Mouse (Mus musculus): Measurements from ENCODE around the gene Dbf4. TPM values are rescaled to one million over a fixed set of nuclear protein-coding genes. Genes with fewer than 3 reads are reported as not detected.

Dbf4 gene
- polyA plus RNA-seq, 1 experiment from 2014 or later, result 27.4 TPM

- Histone ChIP-seq H3K9me3 (replicated peaks) (no peaks in the 10 kb centered on the region), H3K4me1 (replicated peaks) (no peaks in the 10 kb centered on the region), H3K27me3 (peaks cover 13% of the 10 kb centered on the region), H3K4me3 (replicated peaks) (no peak overlapping the region), H3K27ac (replicated peaks) (no peak overlapping the region), H3K9ac (no peak overlapping the region), H3K36me3 (replicated peaks) (no peaks in the 10 kb centered on the region), H3K4me2 (no peak overlapping the region)
- no peak for ATAC-seq (ENCODE audit: insufficient read depth)
- WGBS (ENCODE audit: insufficient replicate concordance), result 23% methylated on average over 1 of the region's 1 CpGs
Observed at GRCm38 (mm10) chr5:8362361-8362760, 60.2 kb downstream of the Dbf4 start.

- Histone ChIP-seq H3K9me3 (replicated peaks) (no peaks in the 10 kb centered on the region), H3K27me3 (no peaks in the 10 kb centered on the region), H3K9ac (no peak overlapping the region), H3K4me3 (replicated peaks) (no peak overlapping the region), H3K4me1 (replicated peaks) (no peaks in the 10 kb centered on the region), H3K27ac (replicated peaks) (no peak overlapping the region), H3K36me3 (replicated peaks) (no peaks in the 10 kb centered on the region), H3K4me2 (no peak overlapping the region)
- ATAC-seq (ENCODE audit: insufficient read depth), result no peak
- 43% methylated on average over 8 of the region's 8 CpGs for WGBS (ENCODE audit: insufficient replicate concordance)
Observed at GRCm38 (mm10) chr5:8357677-8358076, 64.8 kb downstream of the Dbf4 start.

GRCm38 (mm10) chr5:8356885-8357651, 65.4 kb downstream of the Dbf4 start:
- no peaks in the 10 kb centered on the region for H3K9me3 ChIP-seq (replicated peaks)
- H3K4me3 ChIP-seq (replicated peaks), result no peak overlapping the region
- peak; percentile 47; the same call in 1 of the 2 replicates for ATAC-seq (ENCODE audit: insufficient read depth)
- H3K36me3 ChIP-seq (replicated peaks), result no peaks in the 10 kb centered on the region
- H3K4me1 ChIP-seq (replicated peaks), result no peaks in the 10 kb centered on the region
- WGBS (ENCODE audit: insufficient replicate concordance), result 20% methylated on average over 13 of the region's 13 CpGs
- H3K4me2 ChIP-seq, result no peak overlapping the region
- H3K27ac ChIP-seq (replicated peaks), result no peak overlapping the region
- no peak overlapping the region for H3K9ac ChIP-seq
- no peaks in the 10 kb centered on the region for H3K27me3 ChIP-seq

- Histone ChIP-seq H3K4me2 (no peak overlapping the region), H3K4me3 (replicated peaks) (no peak overlapping the region), H3K27me3 (no peaks in the 10 kb centered on the region), H3K27ac (replicated peaks) (no peak overlapping the region), H3K9me3 (replicated peaks) (no peaks in the 10 kb centered on the region), H3K9ac (no peak overlapping the region), H3K4me1 (replicated peaks) (no peaks in the 10 kb centered on the region), H3K36me3 (replicated peaks) (no peaks in the 10 kb centered on the region)
- ATAC-seq (ENCODE audit: insufficient read depth), result no peak
- WGBS (ENCODE audit: insufficient replicate concordance), result 52% methylated on average over 2 of the region's 2 CpGs
Observed at GRCm38 (mm10) chr5:8356326-8356725, 66.2 kb downstream of the Dbf4 start.

GRCm38 (mm10) chr5:8349557-8349956, 73.0 kb downstream of the Dbf4 start:
- Histone ChIP-seq H3K4me1 (replicated peaks) (no peaks in the 10 kb centered on the region), H3K4me2 (no peak overlapping the region), H3K4me3 (replicated peaks) (no peak overlapping the region), H3K27me3 (no peaks in the 10 kb centered on the region), H3K9me3 (replicated peaks) (no peaks in the 10 kb centered on the region), H3K9ac (no peak overlapping the region), H3K27ac (replicated peaks) (no peak overlapping the region), H3K36me3 (replicated peaks) (no peaks in the 10 kb centered on the region)
- no peak for ATAC-seq (ENCODE audit: insufficient read depth)
- WGBS (ENCODE audit: insufficient replicate concordance), result 37% methylated on average over 10 of the region's 10 CpGs

Other genes starting within 250 kb of the Dbf4 start
- 0.24 and 0.41 TPM in 2 replicates for gene Adam22, start 54.6 kb downstream of the Dbf4 start, polyA plus RNA-seq (2015; fragmentation: Nextera tagmentation; extraction: Ambion mirVana)
- 2.8 and 3.5 TPM in 2 replicates for gene Slc25a40, start 134 bp upstream of the Dbf4 start, polyA plus RNA-seq (2015; fragmentation: Nextera tagmentation; extraction: Ambion mirVana)
- gene Rundc3b, start 200.2 kb upstream of the Dbf4 start, polyA plus RNA-seq (2015; fragmentation: Nextera tagmentation; extraction: Ambion mirVana), result 0.08 and 0.09 TPM in 2 replicates
- 0.54 and 0.68 TPM in 2 replicates for gene Abcb1a, start 237.4 kb upstream of the Dbf4 start, polyA plus RNA-seq (2015; fragmentation: Nextera tagmentation; extraction: Ambion mirVana)

Measured in liver, embryonic 15.5 days (tissue).